In genomic region chr4:109989213-109989612, GRCm38 (mm10) we compare ENCODE assay signal across 20 mouse cellular contexts. TPM values are rescaled to one million over a fixed set of nuclear protein-coding genes. Genes with fewer than 3 reads are reported as not detected.
A peak's percentile ranks its signal among the peaks of the same experiment; 100 is the strongest.
DNase-seq lines count a peak whose midpoint lies in the region; ATAC-seq and TF ChIP-seq lines count a peak whose summit lies in the region.
"Had no signal": no experiment of that assay in that cellular context is flagged by ENCODE, and none has a peak within 500 bp of the region (broad histone marks: within the 10 kb centered on the region; RNA-seq: fewer than 3 reads in every experiment).

No protein-coding gene starts in this region.

- H3K9ac ChIP-seq in kidney, postnatal 0 days (ENCODE audit: low read depth, low read length), result no peak overlapping the region
- no peak overlapping the region for H3K9ac ChIP-seq in kidney, embryonic 15.5 days
- H3K9ac ChIP-seq: embryonic facial prominence, embryonic 13.5 days; liver, embryonic 14.5 days; midbrain, embryonic 15.5 days had no signal

- peak; percentile 7 for DNase-seq in embryo, embryonic 11 days
- no peak for DNase-seq in embryo, embryonic 9.5 days (ENCODE audit: extremely low spot score)
- no peak for DNase-seq in kidney, postnatal 0 days (ENCODE audit: low spot score)
- no peak for DNase-seq in kidney, postnatal 10 days
- DNase-seq in 3T3-L1 (ENCODE audit: low read depth, low spot score) (peak; percentile 9), ES-CJ7 (ENCODE audit: low read depth, low spot score) (peak; percentile 25)
- DNase-seq in gastrocnemius, postnatal 14 days, result no peak
- DNase-seq: adrenal gland, postnatal 14 days; cerebellum, adult 2 months; heart, adult 2 months; kidney, adult 11 months; layer of hippocampus, adult 9-11 months; right cerebral cortex, postnatal 25 days; thymus, adult 2 months had no signal

- H3K4me2 ChIP-seq in kidney, postnatal 0 days (ENCODE audit: low read length), result no peak overlapping the region
- H3K4me2 ChIP-seq in kidney, embryonic 15.5 days, result no peak overlapping the region
- H3K4me2 ChIP-seq: embryonic facial prominence, embryonic 13.5 days; midbrain, embryonic 15.5 days had no signal

- TF ChIP-seq CTCF in kidney, postnatal 0 days (IDR thresholded peaks at IDR 0.05; ENCODE audit: low read depth), result peak; percentile 30; the same call in 1 of the 2 replicates

- H3K4me1 ChIP-seq in kidney, postnatal 0 days (replicated peaks; ENCODE audit: insufficient read depth, low read length), result no peaks in the 10 kb centered on the region
- H3K4me1 ChIP-seq in kidney, embryonic 15.5 days, result peaks cover 9% of the 10 kb centered on the region; the same call in 1 of the 2 replicates
- H3K4me1 ChIP-seq: embryonic facial prominence, embryonic 13.5 days; midbrain, embryonic 15.5 days had no signal

- H3K9me3 ChIP-seq in kidney, postnatal 0 days (replicated peaks; ENCODE audit: low read length), result no peaks in the 10 kb centered on the region
- H3K9me3 ChIP-seq in kidney, embryonic 15.5 days (replicated peaks), result no peaks in the 10 kb centered on the region
- H3K9me3 ChIP-seq: embryonic facial prominence, embryonic 13.5 days; midbrain, embryonic 15.5 days had no signal

- intact Hi-C loops in gastrocnemius, postnatal 14 days (cut with DNase I; ENCODE audit: low total_unique reads), result no loop called here

- H3K36me3 ChIP-seq in kidney, postnatal 0 days (ENCODE audit: insufficient read depth, low read length), result no peaks in the 10 kb centered on the region
- H3K36me3 ChIP-seq in kidney, embryonic 15.5 days, result no peaks in the 10 kb centered on the region
- H3K36me3 ChIP-seq: embryonic facial prominence, embryonic 13.5 days; midbrain, embryonic 15.5 days had no signal

- no peak overlapping the region for H3K27ac ChIP-seq in kidney, postnatal 0 days
- no peak overlapping the region for H3K27ac ChIP-seq in kidney, embryonic 15.5 days
- H3K27ac ChIP-seq: embryonic facial prominence, embryonic 13.5 days; heart, adult 2 months; liver, embryonic 14.5 days; midbrain, embryonic 15.5 days had no signal

- H3K27me3 ChIP-seq in kidney, postnatal 0 days (ENCODE audit: insufficient read depth, low read length), result peaks cover 62% of the 10 kb centered on the region
- peaks cover 94% of the 10 kb centered on the region for H3K27me3 ChIP-seq in kidney, embryonic 15.5 days

- no peak overlapping the region for H3K4me3 ChIP-seq in kidney, postnatal 0 days (replicated peaks; ENCODE audit: low read depth, low read length)
- no peak overlapping the region for H3K4me3 ChIP-seq in kidney, embryonic 15.5 days (replicated peaks)
- H3K4me3 ChIP-seq: embryonic facial prominence, embryonic 13.5 days; heart, adult 2 months; midbrain, embryonic 15.5 days had no signal

- WGBS in kidney, postnatal 0 days, result 41% methylated on average over 6 of the region's 6 CpGs
- 37% methylated on average over 6 of the region's 6 CpGs for WGBS in kidney, embryonic 15.5 days

- ATAC-seq in kidney, postnatal 0 days (replicated peaks; ENCODE audit: low FRiP score, low read depth), result no peak
- ATAC-seq in kidney, embryonic 15.5 days (replicated peaks; ENCODE audit: low FRiP score), result no peak
- ATAC-seq: hindbrain, embryonic 16.5 days; midbrain, embryonic 15.5 days had no signal

RNA-seq across cellular contexts. Expression of gene Dmrta2, which starts 11.4 kb away (rescaled TPM):
- polyA plus RNA-seq in kidney, postnatal 0 days (2015; fragmentation: Nextera tagmentation; extraction: Ambion mirVana), result 0.10 and 0.22 TPM in 2 replicates
- total RNA-seq in gastrocnemius, postnatal 14 days (2021), result under 1 TPM; 0.18 to 0.23 TPM
- 0.08 and 0.13 TPM in 2 replicates for polyA plus RNA-seq in kidney, embryonic 15.5 days (2015; fragmentation: Nextera tagmentation; extraction: Ambion mirVana)
- total RNA-seq: neutrophil, adult 5-6 weeks had no signal

Comparison
In these comparisons a context has a peak if more than half of its experiments do, and no peak if none do; other contexts are left out.
1. DNase-seq: peak in embryo, embryonic 11 days (single experiment), 3T3-L1 (single experiment) and ES-CJ7 (single experiment); none in embryo, embryonic 9.5 days (single experiment), kidney, postnatal 0 days (single experiment), kidney, postnatal 10 days (single experiment) and gastrocnemius, postnatal 14 days (single experiment).